Mouse (Mus musculus): ENCODE measurements around the gene Nrd1.
A peak's percentile ranks its signal among the peaks of the same experiment; 100 is the strongest.

The Nrd1 gene

DNA sequence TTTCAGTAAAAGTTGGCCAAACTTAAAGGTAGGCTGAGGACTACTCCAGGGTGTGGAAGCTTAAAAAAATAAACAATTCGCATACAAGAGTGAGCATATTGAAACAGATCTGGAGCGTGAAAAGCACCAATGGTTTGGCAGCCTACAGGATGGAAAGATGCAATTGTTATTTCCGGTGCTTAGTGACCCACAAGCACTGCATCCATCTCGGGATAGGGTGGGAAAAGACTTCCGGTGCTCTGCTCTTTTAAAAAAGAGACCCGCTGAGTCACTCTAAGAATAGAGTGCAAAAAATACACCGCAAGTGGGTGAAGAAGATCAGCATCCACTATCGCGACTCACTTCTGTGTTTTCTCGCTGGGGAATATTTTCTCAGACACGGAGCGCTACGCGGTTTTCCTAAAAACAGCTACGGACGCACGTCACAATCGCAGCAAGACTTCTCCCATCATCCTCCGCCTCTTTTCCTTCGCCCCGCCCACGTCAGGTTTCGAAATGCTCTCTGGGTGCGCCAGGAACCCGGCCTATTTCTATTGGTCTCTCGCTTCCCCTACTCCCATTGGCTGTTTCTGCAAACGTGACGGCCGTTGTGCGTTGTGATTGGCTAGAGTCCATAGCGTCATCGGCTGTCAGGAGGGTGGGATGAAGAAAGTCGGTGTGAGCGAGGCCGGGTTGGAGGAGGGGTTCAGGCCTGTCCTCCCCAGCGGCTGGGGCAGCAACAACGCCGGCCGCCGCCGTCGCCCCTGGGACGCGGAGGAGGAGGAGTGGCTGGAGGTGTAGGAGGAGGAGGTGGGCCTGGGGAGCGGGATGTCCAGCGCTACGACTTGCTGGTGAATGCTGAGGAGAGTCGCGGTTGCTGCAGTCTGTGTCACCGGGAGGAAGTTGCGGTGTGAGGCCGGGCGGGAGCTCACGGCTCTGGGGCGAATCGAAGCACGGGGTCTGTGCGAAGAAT, at the start of gene Nrd1:
Nrd1 (plus strand) TSS at position 657 of the 952 bp plus-strand sequence.
- peak; percentile 99 to 100 for DNase-seq (ENCODE audit: low spot score in 2 of 2)

DNA sequence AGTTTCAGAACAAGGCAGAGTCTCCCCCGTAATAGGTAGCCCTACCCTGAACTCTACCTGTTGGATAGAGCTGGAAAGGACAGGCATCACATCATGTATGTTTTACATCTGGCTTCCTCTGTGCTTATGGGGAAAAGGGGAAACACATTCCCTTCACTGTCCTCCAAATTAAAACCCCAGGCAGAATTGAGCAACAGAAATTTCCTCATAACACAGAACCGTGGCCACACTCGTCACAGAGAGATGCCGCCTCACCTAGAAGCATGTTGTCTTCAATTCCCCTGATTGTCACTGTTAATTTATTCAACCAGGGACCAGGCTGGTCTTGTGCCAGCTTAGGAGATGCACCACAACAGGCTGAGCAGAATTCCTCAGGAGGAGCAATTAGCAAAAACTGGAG, 48.8 kb upstream of the Nrd1 start:
- no peak for DNase-seq (ENCODE audit: low spot score in 2 of 2)

DNA sequence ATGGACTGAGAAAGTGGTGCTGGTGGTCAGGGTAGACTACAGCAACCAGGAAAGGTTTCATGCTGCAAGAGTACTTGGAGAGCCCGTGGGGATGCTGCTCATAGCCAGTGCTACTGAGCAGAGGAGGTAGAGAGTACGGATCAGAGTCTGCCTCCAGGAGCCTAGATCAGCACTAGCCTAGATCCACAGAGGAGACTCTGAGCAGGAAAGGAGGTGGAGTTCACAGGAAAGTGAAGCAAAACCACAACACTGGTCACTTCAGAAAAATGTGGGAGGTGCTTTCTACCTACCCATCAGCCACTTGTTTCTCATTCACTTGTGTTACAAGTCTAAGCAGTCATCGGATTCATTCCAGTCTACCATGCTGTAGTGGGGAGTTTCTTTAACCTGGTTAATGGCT, 40.8 kb upstream of the Nrd1 start:
- DNase-seq (ENCODE audit: low spot score in 2 of 2) = no peak

DNA sequence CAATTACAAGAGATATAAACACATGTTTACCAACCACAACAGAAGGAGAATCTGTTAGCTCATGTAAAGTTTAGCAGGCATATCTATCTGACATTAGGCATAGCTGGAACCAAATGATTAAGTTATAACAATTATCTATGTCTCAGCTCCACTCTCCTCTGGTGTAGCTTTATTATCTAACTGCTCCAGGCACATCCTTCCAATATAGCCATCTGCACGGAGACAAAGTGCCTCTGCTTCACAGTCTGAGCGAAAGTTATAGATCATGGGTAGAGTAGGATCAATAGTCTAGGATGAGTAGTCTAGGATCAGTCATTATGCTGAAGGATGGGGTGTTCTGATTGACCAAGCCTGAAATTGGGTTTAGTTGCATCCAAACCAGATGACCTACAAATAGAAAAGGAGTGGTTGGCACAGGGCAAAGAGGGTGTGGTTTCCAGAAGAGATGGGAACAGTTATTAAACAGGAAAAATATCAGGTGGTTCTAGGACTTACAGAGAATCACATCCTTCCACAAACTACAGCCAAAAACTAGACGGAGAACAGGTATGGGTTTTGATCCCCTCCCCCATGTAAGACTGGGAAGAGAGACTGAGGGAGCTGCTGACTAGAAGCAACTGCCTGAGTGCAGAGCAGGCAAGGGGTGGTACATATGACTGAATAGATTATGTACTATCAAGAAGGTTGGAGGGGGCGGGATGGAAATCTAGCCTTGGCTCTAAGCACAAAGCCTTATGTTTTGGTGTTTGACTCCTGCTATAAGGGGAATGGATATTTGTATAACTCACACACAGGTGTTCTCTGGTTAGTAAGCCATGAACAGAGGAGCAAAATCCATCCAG, 39.6 kb upstream of the Nrd1 start:
- no peak for DNase-seq (ENCODE audit: low spot score in 2 of 2)

DNA sequence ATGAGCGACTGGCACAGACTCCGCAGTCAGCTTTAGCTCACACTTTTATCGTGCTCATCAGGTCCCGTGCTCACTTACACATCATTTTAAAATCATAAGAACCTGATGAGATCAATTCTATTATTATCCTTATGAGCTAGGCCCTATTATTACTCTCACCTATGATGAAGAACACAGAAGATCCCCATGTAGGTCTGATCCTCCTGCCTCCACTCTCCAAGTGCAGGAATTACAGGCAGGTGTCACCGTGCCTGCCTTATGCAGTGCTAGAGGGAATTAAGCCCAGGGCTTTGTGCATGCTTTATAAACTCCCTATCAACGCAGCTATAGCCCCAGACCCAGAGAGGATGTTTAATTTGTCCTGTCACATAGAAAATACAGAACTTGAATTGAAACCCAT, 37.4 kb upstream of the Nrd1 start:
- no peak for DNase-seq (ENCODE audit: low spot score in 2 of 2)

DNA sequence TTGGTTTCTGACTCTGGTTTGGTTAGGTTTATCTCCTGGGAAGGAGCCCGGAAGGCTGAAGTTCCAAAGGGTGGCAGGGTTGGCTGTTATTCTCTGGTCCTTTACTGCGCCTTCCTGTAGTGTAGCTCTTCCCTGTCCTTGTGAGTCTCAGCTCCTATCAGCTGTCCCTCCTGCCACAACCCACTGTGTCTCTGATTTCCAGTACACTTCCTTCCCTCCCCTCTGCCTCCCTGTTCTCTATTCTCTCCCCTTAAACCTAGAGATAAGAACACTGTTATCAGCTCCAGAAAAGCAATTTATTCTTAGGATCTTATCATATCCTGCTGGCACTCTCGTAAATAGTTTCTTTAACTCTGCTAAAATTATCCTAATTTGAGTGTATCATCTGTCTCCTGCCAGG, 30.9 kb upstream of the Nrd1 start:
- no peak for DNase-seq (ENCODE audit: low spot score in 2 of 2)

DNA sequence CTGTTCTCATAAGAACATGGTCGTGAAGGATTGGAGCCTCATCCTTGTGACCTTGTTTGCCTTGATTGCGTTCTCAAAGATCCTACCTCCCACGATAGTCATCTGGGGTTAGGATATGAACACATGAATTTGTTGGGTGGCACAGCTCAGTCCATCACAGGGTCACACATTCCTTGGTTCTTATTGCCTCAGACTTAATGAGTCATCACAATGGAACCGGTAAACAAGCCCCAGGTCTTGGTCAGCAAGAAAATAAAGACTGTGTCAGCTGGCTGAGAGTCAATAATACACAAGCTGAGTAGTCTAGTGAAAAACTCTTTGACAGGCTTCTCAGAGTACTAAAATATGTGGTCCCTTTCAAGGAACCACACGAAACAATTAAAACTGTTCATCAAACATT, 29.4 kb upstream of the Nrd1 start:
- no peak for DNase-seq (ENCODE audit: low spot score in 2 of 2)

DNA sequence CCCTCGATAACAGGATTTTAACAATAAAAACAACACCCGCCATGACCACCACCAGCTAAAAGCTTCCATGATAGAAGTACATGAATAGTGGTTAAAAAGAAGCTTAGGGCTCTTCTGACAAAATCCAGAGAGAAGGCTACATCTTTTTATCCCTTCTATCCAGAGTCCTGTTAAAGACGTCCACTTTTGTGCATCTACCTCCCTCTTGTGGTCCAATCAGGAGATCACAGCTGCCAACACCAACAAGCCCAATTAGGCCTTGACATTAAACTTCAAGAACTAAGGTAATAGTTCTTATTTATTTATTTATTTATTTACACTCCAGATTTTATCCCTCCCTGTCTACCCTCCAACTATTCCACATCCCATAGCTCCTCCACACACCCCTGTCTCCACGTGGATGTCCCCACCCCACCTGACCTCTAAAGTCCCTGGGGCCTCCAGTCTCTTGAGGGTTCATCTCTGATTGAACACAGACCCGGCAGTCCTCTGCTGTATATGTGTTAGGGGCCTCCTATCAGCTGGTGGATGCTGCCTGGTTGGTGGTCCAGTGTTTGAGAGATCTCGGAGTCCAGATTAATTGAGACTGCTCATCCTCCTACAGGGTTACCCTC, 23.9 kb upstream of the Nrd1 start:
- peak; percentile 13 to 36 for DNase-seq (ENCODE audit: low spot score in 2 of 2)

DNA sequence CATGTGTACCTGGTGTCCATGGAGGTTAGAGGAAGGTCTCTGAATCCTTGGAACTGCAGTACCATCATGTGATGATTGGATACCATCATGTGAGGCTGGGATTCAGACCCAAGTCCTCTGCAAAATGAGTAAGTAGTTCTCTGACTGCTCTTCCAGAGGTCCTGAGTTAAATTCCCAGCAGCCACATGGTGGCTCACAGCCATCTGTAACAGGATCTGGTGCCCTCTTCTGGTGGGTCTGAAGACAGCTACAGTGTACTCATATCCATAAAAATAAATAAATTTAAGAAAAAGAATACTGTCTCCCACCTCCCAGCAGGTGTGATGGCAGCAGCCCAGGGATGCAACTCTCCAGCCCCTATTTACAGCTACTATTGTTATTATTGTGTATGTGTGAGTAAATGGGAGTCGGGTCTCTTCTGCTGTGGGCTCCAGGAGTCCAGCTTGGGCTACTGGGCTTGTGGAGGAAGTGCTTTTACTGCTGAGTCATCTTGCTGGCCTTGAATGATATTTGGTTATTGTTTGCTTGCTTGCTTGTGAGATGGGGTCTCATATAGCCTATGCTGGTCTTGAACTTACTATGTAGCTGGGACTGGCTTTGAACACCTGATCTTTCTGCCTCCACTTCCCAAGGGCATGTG, 13.5 kb upstream of the Nrd1 start:
- DNase-seq (ENCODE audit: low spot score in 2 of 2) = no peak

DNA sequence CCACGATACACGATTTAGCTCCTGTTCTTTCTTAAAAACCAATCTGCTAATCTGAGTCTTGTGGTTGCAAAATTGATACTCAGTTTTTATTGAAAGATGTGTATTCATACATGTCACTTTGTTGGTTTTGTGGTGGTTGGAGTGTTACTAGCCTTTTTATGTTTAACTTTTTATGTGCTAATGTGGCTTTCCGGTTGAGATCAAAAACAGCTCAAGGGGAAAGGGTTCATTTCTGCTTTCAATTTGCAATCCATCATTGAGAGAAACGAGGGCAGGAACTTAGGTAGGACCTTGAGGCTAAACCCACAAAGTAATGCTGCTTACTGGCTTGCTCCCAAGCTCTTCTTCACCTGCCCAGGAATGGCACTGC, 13.0 kb upstream of the Nrd1 start:
- no peak for DNase-seq (ENCODE audit: low spot score in 2 of 2)

DNA sequence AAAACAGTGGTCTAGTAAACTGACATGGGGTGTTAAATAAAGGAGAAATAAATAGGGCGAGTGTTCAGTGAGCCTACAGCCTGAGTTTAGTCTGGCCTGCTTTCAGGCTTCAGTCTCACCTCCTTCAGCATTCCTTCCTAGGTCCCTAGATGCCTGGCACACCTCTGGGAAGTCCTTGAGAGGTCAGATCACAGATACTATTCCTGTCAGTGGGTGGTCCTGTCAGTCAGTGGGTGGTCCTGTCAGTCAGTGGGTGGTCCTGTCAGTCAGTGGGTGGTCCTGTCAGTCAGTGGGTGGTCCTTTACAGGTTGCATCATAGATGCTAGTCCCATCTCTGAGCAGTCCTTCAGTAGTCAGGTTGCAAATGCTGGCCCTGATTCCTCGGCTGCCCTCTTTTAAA, 11.0 kb upstream of the Nrd1 start:
- DNase-seq (ENCODE audit: low spot score in 2 of 2) = no peak

DNA sequence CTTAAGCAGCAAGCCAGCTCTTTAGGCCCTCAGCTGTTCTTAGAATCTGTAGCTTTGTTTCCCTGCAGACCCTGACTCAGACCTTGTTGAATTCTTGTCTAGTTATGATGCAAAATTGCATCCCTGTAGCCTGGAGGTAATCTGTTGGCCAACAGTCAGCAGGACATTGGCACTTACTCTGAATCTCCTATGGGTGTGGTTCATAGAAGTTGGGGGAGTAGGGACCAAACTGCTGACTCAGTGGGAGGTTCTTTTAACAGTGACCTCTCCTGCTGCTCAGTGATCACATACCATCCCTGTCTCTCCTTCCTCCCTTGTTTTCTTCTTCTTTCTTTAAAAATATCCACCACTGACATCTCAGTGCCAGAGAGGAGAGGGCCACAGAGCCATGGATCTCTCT, 10.4 kb upstream of the Nrd1 start:
- DNase-seq (ENCODE audit: low spot score in 2 of 2) = no peak

DNA sequence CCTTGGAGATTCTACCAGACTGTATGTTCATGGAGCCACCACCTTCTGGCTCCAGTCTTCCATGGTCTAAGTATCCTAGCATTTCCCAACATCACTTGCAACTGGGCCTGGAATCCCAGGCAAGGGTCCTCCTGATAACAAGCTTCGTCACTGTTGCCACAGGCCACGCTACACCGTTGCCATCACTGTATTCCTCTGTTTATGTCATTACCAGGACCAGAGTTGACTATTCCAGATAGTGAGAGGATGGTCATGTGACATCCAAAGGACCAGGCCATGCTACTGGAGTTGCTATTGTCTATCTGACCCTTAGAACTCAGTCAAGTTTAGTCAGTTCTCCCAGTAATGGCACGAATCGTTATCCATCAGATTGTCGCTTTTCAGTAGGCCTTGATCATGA, 9.9 kb upstream of the Nrd1 start:
- no peak for DNase-seq (ENCODE audit: low spot score in 2 of 2)

DNA sequence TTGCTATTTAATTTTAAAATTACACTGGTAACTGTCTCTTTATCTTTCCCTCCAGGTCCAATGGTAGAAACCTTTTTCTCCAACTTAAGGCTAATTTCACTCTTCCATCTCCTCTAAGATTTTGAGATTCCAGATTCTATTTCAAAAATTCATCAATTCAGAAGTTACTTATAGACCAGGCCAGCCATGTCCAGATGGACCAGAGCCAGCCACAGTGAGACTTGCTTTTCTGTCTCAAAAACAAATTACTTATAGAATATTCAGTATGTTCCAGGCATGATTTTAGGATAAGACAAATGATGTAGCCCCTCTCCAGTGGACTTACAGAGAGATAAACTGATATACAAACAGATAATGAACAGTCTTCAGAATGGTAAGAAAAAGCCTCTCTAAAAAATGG, 8.6 kb upstream of the Nrd1 start:
- no peak for DNase-seq (ENCODE audit: low spot score in 2 of 2)

DNA sequence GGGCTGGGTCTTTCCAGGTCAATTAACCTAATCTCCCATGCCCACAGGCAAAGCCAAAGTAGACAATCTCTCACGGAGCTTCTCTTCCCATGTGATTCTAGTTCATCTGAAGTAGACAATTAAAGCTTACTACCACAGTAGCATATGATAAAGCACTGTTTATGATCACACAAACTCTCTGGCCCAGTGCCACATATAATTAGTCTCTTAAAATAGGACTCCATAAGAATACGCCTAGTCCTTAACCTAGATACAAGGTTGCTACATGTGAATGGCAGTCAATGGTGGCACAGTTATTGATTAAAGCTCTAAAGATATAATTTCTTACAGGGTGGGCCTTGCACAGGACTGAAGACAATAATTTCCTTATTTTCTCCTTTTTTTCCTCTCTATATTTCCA, 7.5 kb upstream of the Nrd1 start:
- no peak for DNase-seq (ENCODE audit: low spot score in 2 of 2)

DNA sequence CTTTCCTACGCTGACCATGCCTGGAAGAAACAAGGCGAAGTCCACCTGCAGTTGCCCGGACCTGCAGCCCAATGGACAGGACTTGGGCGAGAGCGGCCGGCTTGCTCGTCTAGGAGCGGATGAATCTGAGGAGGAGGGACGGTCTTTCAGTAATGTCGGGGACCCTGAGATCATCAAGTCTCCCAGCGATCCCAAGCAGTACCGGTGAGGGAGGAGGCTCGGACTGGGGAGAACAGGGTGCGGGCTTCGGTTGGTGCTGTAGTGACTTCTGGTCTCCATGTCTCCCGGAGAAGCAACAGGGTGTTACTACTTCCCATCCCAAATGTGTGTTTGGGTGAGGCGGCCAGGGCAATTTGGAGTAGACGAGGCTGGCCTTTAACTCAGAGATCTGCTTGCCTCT, 506 bp downstream of the Nrd1 start:
- no peak for DNase-seq (ENCODE audit: low spot score in 2 of 2)

DNA sequence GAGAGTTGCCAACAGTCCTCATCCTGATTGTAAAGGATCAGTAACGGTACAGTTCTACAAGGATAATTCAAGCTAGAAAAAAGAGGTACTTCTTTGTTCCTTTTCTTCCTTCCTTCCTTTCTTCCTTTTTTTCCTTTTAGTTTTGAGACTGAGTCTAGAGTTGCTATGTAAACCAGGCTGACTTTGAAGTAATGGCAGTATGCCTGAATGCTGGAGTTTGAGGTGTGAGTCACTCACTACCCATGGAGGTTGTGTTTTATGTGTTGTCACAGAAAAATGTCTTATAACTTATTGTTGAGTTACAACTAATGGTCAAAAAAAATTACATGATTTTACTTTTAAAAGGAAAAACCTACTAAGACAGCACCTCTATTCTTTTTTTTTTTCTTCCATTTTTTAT, 7.6 kb downstream of the Nrd1 start:
- DNase-seq (ENCODE audit: low spot score in 2 of 2) = no peak

DNA sequence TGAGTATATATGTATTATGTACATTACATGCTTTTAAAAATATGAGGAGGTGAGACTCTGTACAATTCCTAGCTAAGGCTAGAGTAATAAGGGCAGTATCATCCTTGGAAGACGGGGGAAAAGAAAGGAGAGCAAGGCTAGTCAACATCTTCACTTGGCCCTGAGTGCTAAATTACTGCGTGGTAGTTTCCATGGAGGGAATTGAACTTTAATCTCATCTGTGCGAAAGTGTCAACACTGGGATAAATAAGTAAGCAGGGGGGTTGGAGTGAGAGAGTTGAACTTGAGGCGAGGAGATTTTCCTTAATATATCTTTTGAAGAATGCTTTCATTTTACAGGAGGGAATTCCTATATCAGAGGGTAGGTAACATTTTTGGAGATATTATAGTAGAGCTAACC, 13.6 kb downstream of the Nrd1 start:
- DNase-seq (ENCODE audit: low spot score in 2 of 2) = no peak

DNA sequence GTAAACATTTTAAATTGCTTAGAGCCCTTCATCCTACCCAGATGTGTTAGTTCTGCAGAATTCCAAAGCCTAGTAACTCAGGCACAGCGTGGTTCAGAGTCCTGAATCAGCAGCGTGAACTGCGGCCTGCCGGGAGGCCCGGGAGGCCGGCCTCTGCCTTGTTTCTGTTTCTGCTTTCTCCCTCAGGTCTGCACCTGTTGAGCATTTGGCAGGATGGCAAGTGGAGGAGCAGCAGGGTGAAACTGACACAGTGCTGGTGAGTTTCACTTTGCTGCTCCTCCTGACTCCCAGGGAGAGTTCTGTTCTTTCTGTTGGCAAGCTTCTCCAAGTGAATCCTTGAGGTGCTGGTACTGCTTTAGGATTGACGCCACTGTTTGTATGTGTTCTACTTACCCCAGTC, 17.0 kb downstream of the Nrd1 start:
- peak in 1 of 2 experiments; percentile 13 for DNase-seq (ENCODE audit: low spot score in 2 of 2)

DNA sequence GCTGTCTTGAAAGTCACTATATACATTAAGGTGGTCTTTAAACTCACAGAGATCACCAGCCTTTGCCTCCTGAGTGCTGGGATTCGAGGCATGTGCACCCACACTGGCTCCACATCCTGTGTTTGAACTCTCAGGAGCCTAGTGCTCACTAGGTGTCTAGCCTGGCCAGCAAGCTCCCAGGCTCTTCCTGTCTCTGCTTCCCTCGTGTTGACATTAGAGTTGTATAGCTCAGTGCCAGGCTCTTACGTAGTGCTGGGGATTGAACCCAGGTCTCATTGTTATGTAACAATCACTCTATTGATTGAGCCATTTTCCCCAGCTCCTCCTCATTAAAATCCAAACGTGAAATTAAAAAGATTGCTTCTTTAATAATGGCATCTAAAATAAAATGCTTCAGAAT, 18.8 kb downstream of the Nrd1 start:
- DNase-seq (ENCODE audit: low spot score in 2 of 2) = no peak

DNA sequence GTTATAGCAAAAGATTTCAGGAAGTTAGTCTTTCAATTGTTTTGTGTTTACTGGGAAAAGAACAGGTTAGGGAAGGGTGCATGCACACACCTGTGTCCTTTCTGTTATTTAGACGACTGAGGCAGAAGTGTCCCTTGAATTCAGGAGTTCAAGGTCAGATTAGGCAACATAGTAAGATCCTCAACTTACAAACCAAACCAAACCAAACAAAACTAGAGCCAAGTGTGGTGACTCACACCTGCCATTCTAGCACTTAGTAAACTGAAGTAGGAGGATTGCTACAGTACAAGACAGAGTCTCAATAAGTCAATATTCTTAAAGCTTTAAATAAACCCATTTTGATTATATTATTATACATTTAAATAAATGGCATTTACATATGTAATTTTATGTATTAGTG, 21.5 kb downstream of the Nrd1 start:
- DNase-seq (ENCODE audit: low spot score in 2 of 2) = no peak

DNA sequence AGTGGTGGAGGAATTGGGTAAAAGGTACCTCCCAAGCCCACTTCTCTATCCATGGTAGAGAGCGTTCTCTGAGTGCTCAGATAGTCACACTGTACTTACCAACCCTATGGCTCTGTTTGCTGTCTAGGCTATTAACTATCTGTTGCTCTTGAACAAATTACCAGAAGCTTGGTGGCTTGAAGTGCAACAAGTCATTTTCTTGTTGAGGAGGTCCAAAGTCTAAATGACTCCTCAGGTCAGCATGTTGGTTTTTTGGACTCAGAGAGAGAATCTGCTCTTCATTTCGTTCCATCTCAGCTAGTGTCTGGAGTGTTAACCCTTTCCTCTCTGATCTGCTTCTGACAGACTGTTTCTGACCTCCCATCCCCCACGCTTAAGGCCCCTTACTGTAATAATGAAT, 24.6 kb downstream of the Nrd1 start:
- DNase-seq (ENCODE audit: low spot score in 2 of 2) = no peak
